ENCODE assay signal across 23 mouse cellular contexts in the genomic region with DNA sequence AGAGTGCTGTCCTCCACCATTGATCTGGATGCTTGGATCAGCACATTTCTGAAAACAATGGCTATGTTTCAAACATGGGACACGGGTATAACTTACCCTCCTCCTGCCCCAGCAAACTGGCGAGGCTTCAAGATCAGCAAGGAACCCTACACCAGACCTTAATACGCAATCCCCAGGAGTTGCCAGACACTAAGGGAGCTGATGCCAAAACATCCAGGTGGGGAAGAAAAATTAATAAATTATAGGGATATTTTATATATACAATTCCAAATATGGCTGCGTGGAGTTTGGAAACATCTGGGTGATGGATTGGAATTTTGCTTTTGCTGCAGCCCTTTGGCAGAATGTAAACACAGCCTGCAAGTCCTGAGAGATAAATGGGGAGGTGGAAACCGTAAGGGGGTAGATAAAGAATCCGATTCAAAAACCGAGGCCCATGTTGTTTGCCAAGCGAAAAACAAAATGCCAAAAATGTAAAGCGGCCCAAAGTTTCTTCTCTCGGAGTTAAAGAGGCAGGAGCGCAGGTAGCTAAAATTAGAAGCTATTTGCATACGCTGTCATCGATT.
A peak's percentile ranks its signal among the peaks of the same experiment; 100 is the strongest.
DNase-seq lines count a peak whose midpoint lies in the region; ATAC-seq and TF ChIP-seq lines count a peak whose summit lies in the region.
"Had no signal": no experiment of that assay in that cellular context is flagged by ENCODE, and none has a peak within 500 bp of the region (broad histone marks: within the 10 kb centered on the region; RNA-seq: fewer than 3 reads in every experiment).

No protein-coding gene starts in this region.

- H3K4me3 ChIP-seq in intestine, embryonic 14.5 days (ENCODE audit: low read depth, low read length): no peak overlapping the region
- no peak overlapping the region for H3K4me3 ChIP-seq in intestine, embryonic 16.5 days (ENCODE audit: low read length)
- no peak overlapping the region for H3K4me3 ChIP-seq in lung, embryonic 15.5 days
- no peak overlapping the region for H3K4me3 ChIP-seq in stomach, embryonic 14.5 days (ENCODE audit: low read depth, low read length)
- no peak overlapping the region for H3K4me3 ChIP-seq in stomach, postnatal 0 days (ENCODE audit: low read depth, low read length)
- H3K4me3 ChIP-seq: embryonic facial prominence, embryonic 15.5 days; erythroblast, embryonic 14.5 days; forebrain, embryonic 10.5 days; gastrocnemius, adult 2 months; heart, embryonic 15.5 days; hindbrain, embryonic 13.5 days had no signal

- 43% methylated on average over 13 of the region's 13 CpGs for WGBS in intestine, embryonic 14.5 days
- WGBS in intestine, embryonic 16.5 days: 48% methylated on average over 13 of the region's 13 CpGs
- 31% methylated on average over 13 of the region's 13 CpGs for WGBS in lung, embryonic 15.5 days
- 23% methylated on average over 13 of the region's 13 CpGs for WGBS in stomach, embryonic 14.5 days
- 33% methylated on average over 13 of the region's 13 CpGs for WGBS in stomach, postnatal 0 days

- H3K4me2 ChIP-seq in intestine, embryonic 14.5 days (ENCODE audit: low read length): no peak overlapping the region
- no peak overlapping the region for H3K4me2 ChIP-seq in intestine, embryonic 16.5 days (ENCODE audit: low read depth, low read length)
- no peak overlapping the region for H3K4me2 ChIP-seq in lung, embryonic 15.5 days
- no peak overlapping the region for H3K4me2 ChIP-seq in stomach, embryonic 14.5 days (replicated peaks; ENCODE audit: low read depth, low read length)
- no peak overlapping the region for H3K4me2 ChIP-seq in stomach, postnatal 0 days (replicated peaks; ENCODE audit: low read depth)
- H3K4me2 ChIP-seq: embryonic facial prominence, embryonic 15.5 days; heart, embryonic 11.5 days; heart, embryonic 15.5 days; hindbrain, embryonic 13.5 days had no signal

- no peaks in the 10 kb centered on the region for H3K9me3 ChIP-seq in intestine, embryonic 14.5 days (ENCODE audit: control insufficient read depth, low read length)
- H3K9me3 ChIP-seq in intestine, embryonic 16.5 days (ENCODE audit: control insufficient read depth, low read length): no peaks in the 10 kb centered on the region
- H3K9me3 ChIP-seq in lung, embryonic 15.5 days: no peaks in the 10 kb centered on the region
- H3K9me3 ChIP-seq in stomach, embryonic 14.5 days (ENCODE audit: control insufficient read depth, low read depth, low read length): no peaks in the 10 kb centered on the region
- no peaks in the 10 kb centered on the region for H3K9me3 ChIP-seq in stomach, postnatal 0 days (ENCODE audit: control insufficient read depth, low read length)
- H3K9me3 ChIP-seq: embryonic facial prominence, embryonic 15.5 days; forebrain, embryonic 10.5 days; heart, embryonic 15.5 days; hindbrain, embryonic 13.5 days had no signal

- peak; percentile 31 for TF ChIP-seq EP300 in stomach, postnatal 0 days (optimal IDR thresholded peaks at IDR 0.05)

- peak overlapping the region; percentile 77 for H3K27ac ChIP-seq in intestine, embryonic 14.5 days (ENCODE audit: low read depth)
- H3K27ac ChIP-seq in intestine, embryonic 16.5 days (ENCODE audit: low read length): no peak overlapping the region
- H3K27ac ChIP-seq in lung, embryonic 15.5 days: no peak overlapping the region
- H3K27ac ChIP-seq in stomach, embryonic 14.5 days (ENCODE audit: low read length): peak overlapping the region; percentile 64
- H3K27ac ChIP-seq in stomach, postnatal 0 days (replicated peaks): no peak overlapping the region
- H3K27ac ChIP-seq: embryonic facial prominence, embryonic 15.5 days; forebrain, embryonic 10.5 days; gastrocnemius, adult 2 months; heart, embryonic 15.5 days; hindbrain, embryonic 13.5 days had no signal

- H3K27me3 ChIP-seq in intestine, embryonic 14.5 days (replicated peaks; ENCODE audit: control insufficient read depth, insufficient read depth, low read length): no peaks in the 10 kb centered on the region
- H3K27me3 ChIP-seq in intestine, embryonic 16.5 days (replicated peaks; ENCODE audit: control insufficient read depth, insufficient read depth, low read length): no peaks in the 10 kb centered on the region
- no peaks in the 10 kb centered on the region for H3K27me3 ChIP-seq in lung, embryonic 15.5 days
- H3K27me3 ChIP-seq in stomach, embryonic 14.5 days (ENCODE audit: control insufficient read depth, insufficient read depth, low read length): no peaks in the 10 kb centered on the region
- no peaks in the 10 kb centered on the region for H3K27me3 ChIP-seq in stomach, postnatal 0 days (ENCODE audit: control insufficient read depth, insufficient read depth, low read length)
- H3K27me3 ChIP-seq: CH12.LX; embryonic facial prominence, embryonic 15.5 days; heart, embryonic 15.5 days; hindbrain, embryonic 13.5 days had no signal

- no peak for ATAC-seq in intestine, embryonic 14.5 days (replicated peaks; ENCODE audit: low FRiP score, low TSS enrichment, low read depth)
- no peak; the same call in 1 of the 2 replicates for ATAC-seq in intestine, embryonic 16.5 days
- peak; percentile 49; the same call in 1 of the 2 replicates for ATAC-seq in lung, embryonic 15.5 days (ENCODE audit: borderline replicate concordance, extremely low read depth, low FRiP score, low TSS enrichment)
- peak; percentile 63; the same call in 1 of the 2 replicates for ATAC-seq in stomach, embryonic 14.5 days (ENCODE audit: insufficient number of reproducible peaks, insufficient read depth, low FRiP score, low read depth)
- peak; percentile 38; the same call in 1 of the 2 replicates for ATAC-seq in stomach, postnatal 0 days (ENCODE audit: low FRiP score, low TSS enrichment)
- ATAC-seq: forebrain, embryonic 14.5 days had no signal

- peaks cover 12% of the 10 kb centered on the region; the same call in 1 of the 2 replicates for H3K4me1 ChIP-seq in intestine, embryonic 14.5 days (replicated peaks; ENCODE audit: control insufficient read depth, insufficient read depth, low read length)
- no peaks in the 10 kb centered on the region; the same call in 1 of the 2 replicates for H3K4me1 ChIP-seq in intestine, embryonic 16.5 days (ENCODE audit: control insufficient read depth, insufficient read depth, low read length)
- peaks cover 13% of the 10 kb centered on the region; the same call in 1 of the 2 replicates for H3K4me1 ChIP-seq in lung, embryonic 15.5 days
- H3K4me1 ChIP-seq in stomach, embryonic 14.5 days (ENCODE audit: control insufficient read depth, insufficient read depth, low read length): peaks cover 18% of the 10 kb centered on the region; the same call in 1 of the 2 replicates
- H3K4me1 ChIP-seq in stomach, postnatal 0 days (replicated peaks; ENCODE audit: control insufficient read depth, insufficient read depth): no peaks in the 10 kb centered on the region
- H3K4me1 ChIP-seq: embryonic facial prominence, embryonic 15.5 days; heart, embryonic 15.5 days had no signal

- no peak for TF ChIP-seq CTCF in stomach, postnatal 0 days (IDR thresholded peaks at IDR 0.05; ENCODE audit: low read depth)

- H3K9ac ChIP-seq in intestine, embryonic 14.5 days (ENCODE audit: low read length): no peak overlapping the region
- no peak overlapping the region for H3K9ac ChIP-seq in intestine, embryonic 16.5 days (ENCODE audit: low read depth, low read length)
- no peak overlapping the region for H3K9ac ChIP-seq in lung, embryonic 15.5 days
- no peak overlapping the region for H3K9ac ChIP-seq in stomach, embryonic 14.5 days (replicated peaks; ENCODE audit: low read depth, low read length)
- no peak overlapping the region for H3K9ac ChIP-seq in stomach, postnatal 0 days (ENCODE audit: low read length)
- H3K9ac ChIP-seq: embryonic facial prominence, embryonic 15.5 days; heart, embryonic 15.5 days; hindbrain, embryonic 13.5 days had no signal

- DNase-seq in intestine, embryonic 14.5 days (ENCODE audit: low spot score): peak; percentile 55
- DNase-seq in lung, postnatal 10 days: no peak
- DNase-seq in stomach, postnatal 0 days (ENCODE audit: low spot score): peak; percentile 25
- no peak for DNase-seq in kidney, adult 11 months
- DNase-seq: adrenal gland, adult 2 months; adrenal gland, postnatal 25 days; cerebellum, adult 18-20 months; cerebellum, adult 9-11 months; cerebellum, postnatal 36 days; gastrocnemius, adult 2 months; gastrocnemius, postnatal 25 days; heart, postnatal 14 days had no signal

- H3K36me3 ChIP-seq in intestine, embryonic 14.5 days (ENCODE audit: control insufficient read depth, insufficient read depth, low read length): no peaks in the 10 kb centered on the region
- no peaks in the 10 kb centered on the region for H3K36me3 ChIP-seq in intestine, embryonic 16.5 days (ENCODE audit: control insufficient read depth, insufficient read depth, low read length)
- no peaks in the 10 kb centered on the region for H3K36me3 ChIP-seq in lung, embryonic 15.5 days
- H3K36me3 ChIP-seq in stomach, embryonic 14.5 days (ENCODE audit: control insufficient read depth, insufficient read depth, low read length): no peaks in the 10 kb centered on the region
- no peaks in the 10 kb centered on the region for H3K36me3 ChIP-seq in stomach, postnatal 0 days (ENCODE audit: control insufficient read depth, insufficient read depth, low read length)
- H3K36me3 ChIP-seq: embryonic facial prominence, embryonic 15.5 days; forebrain, embryonic 10.5 days; heart, embryonic 15.5 days; hindbrain, embryonic 13.5 days had no signal

Comparison
In these comparisons a context has a peak if more than half of its experiments do, and no peak if none do; other contexts are left out.
1. H3K27ac ChIP-seq: peak in intestine, embryonic 14.5 days (single experiment) and stomach, embryonic 14.5 days (single experiment); none in intestine, embryonic 16.5 days (single experiment), lung, embryonic 15.5 days (single experiment) and stomach, postnatal 0 days (single experiment).
2. ATAC-seq: peak in lung, embryonic 15.5 days (single experiment), stomach, embryonic 14.5 days (single experiment) and stomach, postnatal 0 days (single experiment); none in intestine, embryonic 14.5 days (single experiment) and intestine, embryonic 16.5 days (single experiment).
3. DNase-seq: peak in intestine, embryonic 14.5 days (single experiment) and stomach, postnatal 0 days (single experiment); none in lung, postnatal 10 days (single experiment) and kidney, adult 11 months (single experiment).